ENCODE assay signal across 22 mouse cellular contexts in genomic region chr12:109896906-109897305, GRCm38 (mm10).
DNase-seq lines count a peak whose midpoint lies in the region; ATAC-seq lines count a peak whose summit lies in the region.
"Had no signal": no experiment of that assay in that cellular context is flagged by ENCODE, and none has a peak within 500 bp of the region (broad histone marks: within the 10 kb centered on the region; RNA-seq: fewer than 3 reads in every experiment).

No protein-coding gene starts in this region.

- H3K27ac ChIP-seq in kidney, embryonic 14.5 days (ENCODE audit: low read depth, low read length), result no peak overlapping the region
- H3K27ac ChIP-seq in midbrain, embryonic 14.5 days (replicated peaks; ENCODE audit: low read depth, low read length), result no peak overlapping the region
- H3K27ac ChIP-seq: forebrain, embryonic 13.5 days; hindbrain, embryonic 13.5 days; kidney, embryonic 15.5 days; layer of hippocampus, adult 2 months; left cerebral cortex, adult 2 months; neural tube, embryonic 13.5 days had no signal

- no peak overlapping the region for H3K9ac ChIP-seq in kidney, embryonic 14.5 days (ENCODE audit: low read depth, low read length)
- no peak overlapping the region for H3K9ac ChIP-seq in midbrain, embryonic 14.5 days (replicated peaks; ENCODE audit: low read length)
- H3K9ac ChIP-seq: forebrain, embryonic 13.5 days; hindbrain, embryonic 13.5 days; kidney, embryonic 15.5 days; neural tube, embryonic 13.5 days had no signal

- no peak overlapping the region for H3K4me3 ChIP-seq in kidney, embryonic 14.5 days (ENCODE audit: low read length)
- no peak overlapping the region for H3K4me3 ChIP-seq in midbrain, embryonic 14.5 days (replicated peaks; ENCODE audit: low read depth, low read length)
- H3K4me3 ChIP-seq: forebrain, embryonic 13.5 days; hindbrain, embryonic 13.5 days; kidney, embryonic 15.5 days; layer of hippocampus, adult 2 months; left cerebral cortex, adult 2 months; neural tube, embryonic 13.5 days had no signal

- WGBS in kidney, embryonic 14.5 days, result 84% methylated on average over 10 of the region's 10 CpGs
- WGBS in midbrain, embryonic 14.5 days, result 93% methylated on average over 10 of the region's 10 CpGs

- no peaks in the 10 kb centered on the region for H3K27me3 ChIP-seq in kidney, embryonic 14.5 days (ENCODE audit: control insufficient read depth, insufficient read depth, low read length)
- H3K27me3 ChIP-seq in midbrain, embryonic 14.5 days (ENCODE audit: control insufficient read depth, insufficient read depth, low read length), result no peaks in the 10 kb centered on the region
- H3K27me3 ChIP-seq: forebrain, embryonic 13.5 days; hindbrain, embryonic 13.5 days; neural tube, embryonic 13.5 days had no signal

- peak; percentile 40 for DNase-seq in kidney, adult 9 months
- DNase-seq in adrenal gland, adult 8-10 months, result peak; percentile 69
- DNase-seq in adrenal gland, postnatal 36 days, result peak; percentile 43 to 67
- no peak for DNase-seq in urinary bladder, postnatal 4 days (ENCODE audit: low spot score in 2 of 2)
- DNase-seq in midbrain, embryonic 14.5 days, result no peak
- DNase-seq: cerebellum, adult 2 months; cerebellum, postnatal 14 days; gastrocnemius, postnatal 14 days; heart, postnatal 14 days; lung, postnatal 36 days; thymus, postnatal 25 days had no signal

- H3K4me2 ChIP-seq in kidney, embryonic 14.5 days (replicated peaks; ENCODE audit: low read depth, low read length), result no peak overlapping the region
- no peak overlapping the region for H3K4me2 ChIP-seq in midbrain, embryonic 14.5 days (ENCODE audit: low read length)
- H3K4me2 ChIP-seq: forebrain, embryonic 13.5 days; hindbrain, embryonic 13.5 days; kidney, embryonic 15.5 days; liver, embryonic 11.5 days; midbrain, embryonic 11.5 days; neural tube, embryonic 13.5 days had no signal

- no peak for ATAC-seq in kidney, embryonic 14.5 days (ENCODE audit: low FRiP score, low TSS enrichment)
- no peak for ATAC-seq in midbrain, embryonic 14.5 days (ENCODE audit: low FRiP score, low TSS enrichment)
- ATAC-seq in CD4-positive, CD25-positive, alpha-beta regulatory T cell, adult 4 months, result no peak
- ATAC-seq: forebrain, embryonic 13.5 days; intestine, embryonic 16.5 days had no signal

- no peaks in the 10 kb centered on the region for H3K4me1 ChIP-seq in kidney, embryonic 14.5 days (ENCODE audit: control insufficient read depth, insufficient read depth, low read length)
- H3K4me1 ChIP-seq in midbrain, embryonic 14.5 days (ENCODE audit: control insufficient read depth, insufficient read depth, low read length), result no peaks in the 10 kb centered on the region
- H3K4me1 ChIP-seq: hindbrain, embryonic 13.5 days; neural tube, embryonic 13.5 days had no signal

- no peaks in the 10 kb centered on the region for H3K36me3 ChIP-seq in kidney, embryonic 14.5 days (ENCODE audit: control insufficient read depth, insufficient read depth, low read length)
- no peaks in the 10 kb centered on the region for H3K36me3 ChIP-seq in midbrain, embryonic 14.5 days (ENCODE audit: control insufficient read depth, insufficient read depth, low read length)
- H3K36me3 ChIP-seq: hindbrain, embryonic 13.5 days; kidney, embryonic 15.5 days; neural tube, embryonic 13.5 days had no signal

- H3K9me3 ChIP-seq in kidney, embryonic 14.5 days (ENCODE audit: control insufficient read depth, low read length), result no peaks in the 10 kb centered on the region
- H3K9me3 ChIP-seq in midbrain, embryonic 14.5 days (ENCODE audit: control insufficient read depth, low read length), result no peaks in the 10 kb centered on the region
- H3K9me3 ChIP-seq: forebrain, embryonic 13.5 days; hindbrain, embryonic 13.5 days; kidney, embryonic 15.5 days; neural tube, embryonic 13.5 days had no signal

Comparison
In these comparisons a context has a peak if more than half of its experiments do, and no peak if none do; other contexts are left out.
1. DNase-seq: peak in kidney, adult 9 months (single experiment), adrenal gland, adult 8-10 months (single experiment) and adrenal gland, postnatal 36 days (2 of 2); none in urinary bladder, postnatal 4 days (0 of 2) and midbrain, embryonic 14.5 days (single experiment).